Mouse (Mus musculus): ENCODE measurements around the gene Rapgef3. TPM values are rescaled to one million over a fixed set of nuclear protein-coding genes. Genes with fewer than 3 reads are reported as not detected.

The Rapgef3 gene
- polyA plus RNA-seq, 1 experiment from 2014 or later, result 18.7 TPM

- no peak overlapping the region for H3K4me2 ChIP-seq (replicated peaks; ENCODE audit: low read depth, low read length)
- 83% methylated on average over 8 of the region's 8 CpGs for WGBS
- peaks cover 19% of the 10 kb centered on the region for H3K4me1 ChIP-seq (ENCODE audit: insufficient read depth, low read depth, low read length)
- ATAC-seq (no peak), DNase-seq (ENCODE audit: low spot score) (no peak)
- TF ChIP-seq CTCF (IDR thresholded peaks at IDR 0.05), result no peak
- no peak for TF ChIP-seq EP300 (IDR thresholded peaks at IDR 0.05)
- H3K27me3 ChIP-seq (replicated peaks; ENCODE audit: insufficient read depth, low read length), result no peaks in the 10 kb centered on the region
- H3K27ac ChIP-seq (ENCODE audit: low read length), result no peak overlapping the region
- no peaks in the 10 kb centered on the region for H3K9me3 ChIP-seq (ENCODE audit: low read length)
- no peaks in the 10 kb centered on the region for H3K36me3 ChIP-seq (ENCODE audit: insufficient read depth, low read length)
- no peak overlapping the region for H3K9ac ChIP-seq (replicated peaks; ENCODE audit: low read depth)
- no peak overlapping the region for H3K4me3 ChIP-seq (ENCODE audit: low read depth, low read length)
These were observed 2.5 kb upstream of the Rapgef3 start for GRCm38 (mm10) chr15:97770280-97770679.

DNA sequence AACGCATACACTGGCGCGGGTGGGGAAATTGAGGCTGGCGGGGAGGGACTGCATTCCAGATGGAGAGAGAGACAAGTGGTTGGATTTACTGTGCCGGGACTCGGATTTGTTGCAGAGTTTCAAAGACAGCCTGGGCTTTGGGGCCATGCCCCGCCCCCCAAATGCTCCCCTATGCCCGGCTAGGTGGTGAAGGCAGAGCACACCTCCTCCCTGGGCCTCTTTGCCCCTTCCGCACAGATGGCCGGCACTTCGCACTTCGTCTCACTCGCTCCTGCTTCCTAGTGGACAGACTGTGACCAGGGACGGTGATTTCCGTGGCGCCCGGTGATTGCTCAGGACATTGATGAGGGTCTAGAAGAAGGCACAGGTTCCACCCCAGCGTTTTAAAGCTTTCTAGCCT, 420 bp upstream of the Rapgef3 start:
- Histone ChIP-seq H3K4me3 (ENCODE audit: low read depth, low read length) (peak overlapping the region; percentile 55), H3K4me2 (replicated peaks; ENCODE audit: low read depth, low read length) (peak overlapping the region; percentile 69), H3K4me1 (ENCODE audit: insufficient read depth, low read depth, low read length) (peaks cover 16% of the 10 kb centered on the region), H3K27me3 (replicated peaks; ENCODE audit: insufficient read depth, low read length) (no peaks in the 10 kb centered on the region), H3K27ac (ENCODE audit: low read length) (peak overlapping the region; percentile 81), H3K9me3 (ENCODE audit: low read length) (no peaks in the 10 kb centered on the region), H3K9ac (replicated peaks; ENCODE audit: low read depth) (peak overlapping the region; percentile 33), H3K36me3 (ENCODE audit: insufficient read depth, low read length) (no peaks in the 10 kb centered on the region)
- TF ChIP-seq EP300 (IDR thresholded peaks at IDR 0.05), result no peak
- peak; percentile 63 for TF ChIP-seq CTCF (IDR thresholded peaks at IDR 0.05)
- peak; percentile 42 for ATAC-seq
- DNase-seq (ENCODE audit: low spot score), result peak; percentile 71
- WGBS, result 1% methylated on average over 17 of the region's 18 CpGs

DNA sequence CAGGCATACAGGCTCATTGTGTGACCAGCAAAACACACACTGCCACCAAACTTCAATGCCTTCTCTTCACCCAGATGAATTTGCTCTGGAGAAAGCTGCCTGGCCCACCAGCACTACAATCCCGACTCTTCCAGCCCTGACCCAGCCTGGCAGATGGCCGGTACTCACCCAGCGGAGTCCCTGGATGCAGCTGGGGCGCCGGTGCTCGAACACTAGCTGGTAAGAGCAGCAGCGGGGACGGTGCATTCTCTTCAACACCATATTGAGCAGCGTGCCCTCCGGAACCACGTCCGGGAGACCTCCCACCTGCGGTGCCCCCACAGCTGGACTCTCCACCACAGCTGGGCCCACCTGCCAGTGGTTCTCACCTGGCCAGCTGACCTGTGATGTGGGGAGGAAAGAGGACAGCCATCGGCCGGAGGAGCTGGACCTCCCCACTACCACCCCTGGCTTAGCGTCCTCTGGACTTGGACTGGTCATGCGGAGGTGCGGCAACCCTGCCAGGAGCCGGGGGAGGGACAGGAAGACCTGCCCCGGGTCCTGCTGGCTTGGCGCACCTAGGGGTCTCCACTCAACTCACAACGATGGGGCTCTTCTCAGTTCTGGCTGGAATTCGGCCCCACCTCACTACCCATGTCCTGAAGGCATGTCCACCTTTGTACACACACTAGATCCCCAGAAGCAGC, 1.0 kb downstream of the Rapgef3 start:
- H3K27ac ChIP-seq (ENCODE audit: low read length), result peak overlapping the region; percentile 81
- H3K4me3 ChIP-seq (ENCODE audit: low read depth, low read length), result peak overlapping the region; percentile 55
- peaks cover 10% of the 10 kb centered on the region for H3K4me1 ChIP-seq (ENCODE audit: insufficient read depth, low read depth, low read length)
- H3K4me2 ChIP-seq (replicated peaks; ENCODE audit: low read depth, low read length), result peak overlapping the region; percentile 69
- peak overlapping the region; percentile 55 for H3K9ac ChIP-seq (replicated peaks; ENCODE audit: low read depth)
- no peaks in the 10 kb centered on the region for H3K36me3 ChIP-seq (ENCODE audit: insufficient read depth, low read length)
- no peak for DNase-seq (ENCODE audit: low spot score)
- no peak for ATAC-seq
- H3K9me3 ChIP-seq (ENCODE audit: low read length), result no peaks in the 10 kb centered on the region
- no peak for TF ChIP-seq EP300 (IDR thresholded peaks at IDR 0.05)
- TF ChIP-seq CTCF (IDR thresholded peaks at IDR 0.05), result no peak
- H3K27me3 ChIP-seq (replicated peaks; ENCODE audit: insufficient read depth, low read length), result no peaks in the 10 kb centered on the region
- WGBS, result 7% methylated on average over 23 of the region's 23 CpGs

DNA sequence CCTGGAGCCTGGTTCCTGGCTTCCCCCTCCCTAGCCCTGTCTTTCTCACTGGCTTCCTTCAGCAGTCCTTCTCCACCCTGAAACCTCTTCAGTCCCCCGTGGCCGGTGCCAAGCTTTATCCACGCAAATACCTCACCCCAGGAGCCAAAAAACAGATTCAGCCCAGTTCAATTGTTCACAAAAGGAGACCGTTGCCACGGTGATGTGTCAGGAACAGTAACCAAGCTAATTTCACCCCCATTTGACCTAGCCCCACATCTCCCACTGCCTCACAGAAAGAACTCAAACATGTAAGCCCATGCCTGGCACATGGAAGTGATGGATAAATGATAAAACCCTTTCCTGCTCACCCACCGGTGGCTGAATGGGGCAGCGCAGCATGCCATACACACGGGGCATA, 1.6 kb downstream of the Rapgef3 start:
- Histone ChIP-seq H3K9me3 (ENCODE audit: low read length) (no peaks in the 10 kb centered on the region), H3K4me1 (ENCODE audit: insufficient read depth, low read depth, low read length) (peaks cover 10% of the 10 kb centered on the region), H3K9ac (replicated peaks; ENCODE audit: low read depth) (peak overlapping the region; percentile 55), H3K27ac (ENCODE audit: low read length) (peak overlapping the region; percentile 81), H3K4me2 (replicated peaks; ENCODE audit: low read depth, low read length) (peak overlapping the region; percentile 69), H3K4me3 (ENCODE audit: low read depth, low read length) (peak overlapping the region; percentile 55), H3K36me3 (ENCODE audit: insufficient read depth, low read length) (no peaks in the 10 kb centered on the region), H3K27me3 (replicated peaks; ENCODE audit: insufficient read depth, low read length) (no peaks in the 10 kb centered on the region)
- WGBS, result 24% methylated on average over 8 of the region's 8 CpGs
- no peak for TF ChIP-seq CTCF (IDR thresholded peaks at IDR 0.05)
- no peak for TF ChIP-seq EP300 (IDR thresholded peaks at IDR 0.05)
- no peak for ATAC-seq
- DNase-seq (ENCODE audit: low spot score), result no peak

DNA sequence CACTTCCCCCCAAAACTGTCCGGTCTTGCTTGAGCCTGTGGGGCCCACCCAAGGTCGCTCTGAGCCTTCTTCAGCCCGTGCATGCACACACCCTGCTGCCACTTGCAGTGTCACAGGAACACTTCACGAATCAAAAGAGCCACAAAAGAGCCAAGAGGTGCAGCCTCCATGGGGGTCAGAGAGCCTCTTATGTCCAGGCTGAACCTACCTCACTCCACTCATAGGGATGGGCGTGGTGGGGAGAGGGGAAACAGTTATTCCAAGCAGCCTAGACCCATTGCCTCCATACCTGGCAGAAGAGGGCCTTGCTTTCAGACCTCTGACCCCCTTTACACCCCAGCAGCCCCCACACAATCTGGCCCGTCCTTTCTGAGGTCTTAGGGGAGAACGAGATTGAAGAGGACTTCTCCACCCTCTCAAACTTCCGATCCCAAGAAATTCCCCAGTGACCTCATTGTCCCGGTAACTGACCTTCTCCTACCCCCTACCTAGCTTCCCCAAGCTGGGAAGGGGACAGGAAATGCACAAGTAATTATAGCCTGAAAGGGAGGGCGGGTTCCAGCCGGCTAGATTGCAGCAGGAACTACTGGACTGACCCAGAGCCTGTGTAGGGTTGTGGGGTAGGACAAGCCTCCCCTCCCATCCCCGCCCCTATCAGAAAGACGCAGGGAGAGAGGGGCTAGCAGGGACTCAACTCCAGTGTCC, 2.5 kb downstream of the Rapgef3 start:
- Histone ChIP-seq H3K9me3 (ENCODE audit: low read length) (no peaks in the 10 kb centered on the region), H3K4me2 (replicated peaks; ENCODE audit: low read depth, low read length) (peak overlapping the region; percentile 69), H3K27ac (ENCODE audit: low read length) (peak overlapping the region; percentile 59), H3K27me3 (replicated peaks; ENCODE audit: insufficient read depth, low read length) (no peaks in the 10 kb centered on the region), H3K4me1 (ENCODE audit: insufficient read depth, low read depth, low read length) (peaks cover 10% of the 10 kb centered on the region), H3K36me3 (ENCODE audit: insufficient read depth, low read length) (0 out of 2 replicates have a peak, but pooled peaks cover 3% of the 10 kb centered on the region), H3K9ac (replicated peaks; ENCODE audit: low read depth) (no peak overlapping the region; the same call in 1 of the 2 replicates), H3K4me3 (ENCODE audit: low read depth, low read length) (peak overlapping the region; percentile 55)
- TF ChIP-seq CTCF (IDR thresholded peaks at IDR 0.05), result no peak
- no peak for TF ChIP-seq EP300 (IDR thresholded peaks at IDR 0.05)
- peak; percentile 4; the same call in 1 of the 2 replicates for ATAC-seq
- DNase-seq (ENCODE audit: low spot score), result peak; percentile 52
- WGBS, result 27% methylated on average over 13 of the region's 13 CpGs

GRCm38 (mm10) chr15:97764532-97764931, 3.2 kb downstream of the Rapgef3 start:
- TF ChIP-seq EP300 (IDR thresholded peaks at IDR 0.05) (no peak), CTCF (IDR thresholded peaks at IDR 0.05) (no peak)
- H3K4me3 ChIP-seq (ENCODE audit: low read depth, low read length), result no peak overlapping the region
- WGBS, result 50% methylated on average over 2 of the region's 2 CpGs
- H3K9ac ChIP-seq (replicated peaks; ENCODE audit: low read depth), result no peak overlapping the region
- ATAC-seq, result no peak
- H3K4me2 ChIP-seq (replicated peaks; ENCODE audit: low read depth, low read length), result 0 out of 2 replicates have a peak overlapping the region, but pooled peaks have one; percentile 69
- no peaks in the 10 kb centered on the region for H3K9me3 ChIP-seq (ENCODE audit: low read length)
- H3K27ac ChIP-seq (ENCODE audit: low read length), result peak overlapping the region; percentile 51; the same call in 1 of the 2 replicates
- no peaks in the 10 kb centered on the region for H3K27me3 ChIP-seq (replicated peaks; ENCODE audit: insufficient read depth, low read length)
- 0 out of 2 replicates have a peak, but pooled peaks cover 4% of the 10 kb centered on the region for H3K36me3 ChIP-seq (ENCODE audit: insufficient read depth, low read length)
- H3K4me1 ChIP-seq (ENCODE audit: insufficient read depth, low read depth, low read length), result peaks cover 10% of the 10 kb centered on the region
- peak; percentile 54 for DNase-seq (ENCODE audit: low spot score)

Data from lung, postnatal 0 days (tissue).